Mouse (Mus musculus) liver, embryonic 14.5 days (tissue): ENCODE measurements at regions not wholly inside any gene's neighbourhood (a gene's known extent, or its start where the extent isn't known, plus 50 kb on each side); places are given as distances from the start of the nearest gene placed in this dataset.

Experiments
- CTCF ChIP-seq: IDR thresholded peaks from 2 replicates; pipeline ENCODE4 v1.5.1; 2016; ENCODE audit warnings: antibody characterized with exemption, low read depth, control low read depth
- EP300 ChIP-seq: IDR thresholded peaks from 2 replicates; pipeline ENCODE4 v1.6.1; 2016; ENCODE audit warnings: antibody characterized with exemption, low read depth

DNA sequence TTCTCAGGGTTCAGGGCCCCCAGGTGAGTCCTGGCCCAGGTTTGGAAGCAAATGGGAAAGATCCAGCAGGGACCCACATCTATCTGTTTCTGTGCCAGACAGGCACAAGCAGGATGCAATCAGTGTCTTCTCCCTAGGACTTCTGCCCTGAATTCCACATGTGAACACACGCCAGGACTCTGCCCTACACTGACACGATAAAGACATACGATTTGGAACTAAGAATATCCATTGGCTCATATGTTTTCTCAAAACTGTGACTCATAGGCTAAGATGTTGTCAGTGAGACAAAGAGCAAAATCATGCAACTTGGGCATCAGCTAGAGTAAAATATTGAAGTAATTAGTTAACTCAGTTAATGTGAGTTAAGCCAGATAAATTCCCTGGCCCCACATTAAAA lies 112.6 kb downstream of the Cxcl12 start:
- TF ChIP-seq CTCF = no peak
- no peak for TF ChIP-seq EP300
